Mouse (Mus musculus) kidney, adult 8-10 months (tissue): ENCODE results near the gene Ttll9.

ENCODE experiments used
- DNase-seq, 2 experiments: peaks; one replicate each; pipeline ENCODE4 v3.0.0; 2022

Ttll9 gene

DNA sequence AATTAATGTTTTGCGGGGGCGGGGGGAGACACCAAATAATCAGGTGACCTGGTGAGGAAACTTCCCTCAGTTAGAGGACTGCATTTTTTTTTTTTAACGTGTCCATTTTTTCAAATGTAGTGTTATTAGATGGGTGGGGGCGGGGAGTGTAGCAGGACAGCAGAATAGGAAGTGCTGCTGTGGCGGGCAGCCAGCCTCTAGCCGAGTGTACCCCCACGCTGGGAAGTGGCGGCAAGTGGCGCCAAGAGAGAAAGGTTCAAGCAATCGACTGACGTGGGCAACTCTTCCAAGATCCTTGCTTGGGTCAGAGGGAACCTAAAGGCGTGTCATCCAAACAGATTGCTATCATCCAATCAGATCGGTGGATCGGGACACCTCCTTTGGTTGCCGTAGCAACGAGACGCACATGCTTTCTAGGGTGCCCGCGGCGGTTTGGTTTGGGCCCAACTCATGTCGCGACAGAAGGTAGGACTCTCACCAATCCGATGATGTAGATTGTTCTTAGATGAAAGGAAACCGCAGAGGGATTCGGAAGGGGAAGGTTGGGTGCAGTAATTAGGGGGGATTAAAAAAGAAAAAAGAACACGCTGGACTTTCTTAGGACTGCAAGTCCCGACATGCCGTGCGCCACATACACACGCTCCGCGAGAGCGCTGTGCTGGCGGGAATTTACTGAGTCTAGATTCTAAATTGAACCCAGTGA lies at the start of gene Ttll9:
Gene Ttll9, plus strand, starts transcription at position 395 of the 703 bp plus-strand sequence.
- DNase-seq, result peak; percentile 83 to 89

DNA sequence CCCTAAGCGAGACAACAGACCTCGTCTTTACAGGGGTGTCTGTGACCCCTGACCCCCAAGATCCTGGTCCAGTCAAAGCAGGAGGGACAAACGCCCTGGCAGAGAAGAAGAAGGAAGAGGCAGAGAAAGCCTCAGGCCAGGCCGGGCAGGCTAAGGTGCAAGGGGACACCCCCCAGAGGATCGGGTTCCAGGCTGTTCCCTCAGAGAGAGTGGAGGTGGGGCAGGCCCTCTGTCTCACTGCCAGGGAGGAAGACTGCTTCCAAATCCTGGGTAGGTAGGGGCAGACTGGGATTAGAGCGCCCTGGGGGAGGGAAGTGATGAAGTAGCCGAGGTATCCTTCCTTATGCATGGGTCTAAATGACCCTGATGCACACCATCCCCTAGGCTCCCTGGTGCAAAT lies 48.8 kb upstream of the Ttll9 start:
- DNase-seq, result no peak

DNA sequence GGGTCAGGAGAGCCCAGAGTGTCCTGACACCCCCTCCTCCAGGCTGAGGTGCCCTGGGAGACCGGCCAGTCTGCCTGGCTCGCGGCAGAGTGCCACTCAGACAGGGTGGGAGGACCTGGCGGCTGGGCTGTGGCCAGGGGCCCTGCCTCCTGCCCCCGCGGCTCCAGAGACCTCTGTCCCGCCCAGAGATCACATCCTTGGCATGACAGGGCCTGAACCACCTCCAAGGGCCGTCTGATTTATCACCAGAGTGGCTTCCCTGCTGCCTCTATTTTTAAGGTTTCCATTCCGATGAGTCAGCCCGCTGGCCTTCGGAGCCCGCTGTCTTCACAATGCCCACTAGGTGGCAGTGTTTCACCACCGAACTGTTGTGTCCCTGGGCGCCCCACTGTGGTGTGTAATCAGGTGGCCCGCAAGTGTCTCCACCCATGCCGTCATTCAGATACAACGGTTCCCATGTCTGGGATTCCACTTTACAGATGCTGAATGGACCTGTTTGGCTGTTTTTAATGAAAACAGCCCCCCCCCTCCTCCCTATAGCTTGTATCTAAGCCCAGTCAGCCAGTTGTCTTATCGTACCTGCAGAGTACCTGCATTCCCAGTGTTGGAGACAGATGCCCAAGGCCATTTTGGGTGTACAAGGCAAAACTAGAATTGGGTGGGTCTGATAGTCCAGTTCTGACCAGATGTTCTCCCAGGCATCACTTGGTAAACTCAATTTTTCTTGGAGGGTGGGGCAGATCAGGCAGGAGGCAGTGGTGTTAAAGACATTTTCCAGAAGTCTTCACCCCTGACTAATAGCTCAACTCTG lies 47.8 kb upstream of the Ttll9 start:
- DNase-seq, result peak; percentile 65 to 85

DNA sequence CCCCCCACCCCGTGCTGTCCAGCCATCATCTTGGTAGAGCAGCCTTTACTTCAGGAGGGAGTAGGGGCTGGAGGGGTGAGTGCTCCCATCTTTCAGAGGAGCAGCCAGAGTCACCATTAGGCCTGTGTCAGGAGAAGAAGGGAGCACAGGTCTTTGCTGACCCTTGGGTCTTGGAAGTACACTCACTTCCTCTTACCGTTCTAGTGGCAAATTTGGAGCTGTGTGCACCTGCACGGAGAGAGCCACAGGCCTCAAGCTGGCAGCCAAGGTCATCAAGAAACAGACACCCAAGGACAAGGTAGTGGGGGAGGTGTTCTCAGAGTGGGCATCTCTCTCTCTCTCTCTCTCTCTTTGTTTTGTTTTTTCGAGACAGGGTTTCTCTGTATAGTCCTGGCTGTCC lies 46.8 kb upstream of the Ttll9 start:
- no peak for DNase-seq

DNA sequence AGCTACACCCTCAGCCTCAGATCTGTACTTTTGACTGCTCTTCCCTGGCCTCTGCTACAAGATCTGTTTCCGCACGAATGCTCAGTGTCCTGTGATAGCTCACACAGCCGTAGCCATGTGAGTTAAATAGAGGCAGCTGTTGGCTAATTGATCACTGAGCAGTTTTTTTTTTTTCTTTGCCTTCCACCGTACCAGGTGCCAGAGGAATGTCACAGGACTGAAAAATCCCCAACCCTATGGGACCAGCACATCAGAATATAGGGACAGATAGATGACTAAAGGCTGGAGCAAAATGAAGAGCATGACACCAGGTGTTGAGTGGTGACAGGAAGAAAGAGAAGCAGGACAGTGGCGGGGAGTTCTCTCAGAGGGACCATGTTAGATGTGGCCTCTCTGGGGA lies 46.2 kb upstream of the Ttll9 start:
- DNase-seq, result no peak

DNA sequence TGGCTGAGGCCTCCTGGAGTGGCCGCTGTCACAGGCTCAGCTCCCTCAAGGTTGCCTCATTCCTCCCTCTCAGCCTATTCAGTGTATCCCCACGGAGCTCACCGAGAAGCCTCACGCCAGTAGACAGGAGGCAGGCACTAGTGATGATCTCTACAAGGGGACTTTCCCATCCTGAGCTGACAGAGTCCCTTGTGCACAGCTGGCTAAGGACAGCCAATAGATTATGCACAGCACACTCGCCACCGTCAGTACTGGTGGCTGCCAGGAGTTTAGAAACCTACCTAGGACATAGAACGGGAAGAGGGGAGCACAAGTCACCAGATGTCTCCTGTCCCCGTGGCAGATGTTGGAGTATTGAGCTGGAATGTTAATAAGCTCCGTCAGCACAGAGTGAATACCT lies 44.6 kb upstream of the Ttll9 start:
- DNase-seq, result no peak

DNA sequence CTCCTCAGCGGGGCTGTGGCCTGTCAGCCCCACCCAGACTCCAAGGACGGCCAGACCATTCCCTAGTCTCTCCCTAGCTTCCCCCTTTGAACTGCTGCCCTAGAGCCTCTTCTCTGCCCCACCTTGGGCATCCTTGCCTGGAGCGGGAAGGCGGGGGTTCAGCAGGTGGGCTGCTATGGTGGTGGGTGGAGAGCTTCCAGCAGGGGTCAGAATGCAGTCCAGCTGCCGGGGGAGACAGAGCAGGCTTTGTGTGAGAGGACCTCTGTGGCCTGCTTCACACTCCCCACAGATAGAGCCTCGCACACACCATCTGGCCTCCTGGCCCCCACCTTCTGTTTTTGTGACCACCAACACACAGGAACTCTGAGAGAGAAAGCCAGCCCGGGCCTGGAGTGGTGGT lies 39.9 kb upstream of the Ttll9 start:
- no peak for DNase-seq

DNA sequence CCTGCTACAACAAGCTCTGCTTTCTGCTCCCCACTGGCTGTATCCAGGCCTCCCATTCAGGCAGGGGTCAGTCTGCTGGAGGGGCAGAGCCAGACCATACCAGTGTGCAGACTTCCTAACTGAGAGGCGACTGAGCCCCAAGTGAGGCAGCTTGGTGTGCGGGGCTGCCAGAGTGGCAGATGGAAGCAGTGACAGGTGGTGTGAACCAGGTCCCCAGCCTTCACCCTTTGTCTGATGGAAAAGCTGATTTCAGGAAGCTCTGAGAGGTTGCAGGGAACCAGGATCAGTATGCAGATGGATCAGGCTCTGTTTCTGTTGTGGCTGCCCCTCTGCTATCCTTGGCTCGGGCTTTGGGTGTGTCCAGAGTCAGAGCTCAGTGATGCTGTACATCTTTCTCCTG lies 38.7 kb upstream of the Ttll9 start:
- DNase-seq, result no peak

DNA sequence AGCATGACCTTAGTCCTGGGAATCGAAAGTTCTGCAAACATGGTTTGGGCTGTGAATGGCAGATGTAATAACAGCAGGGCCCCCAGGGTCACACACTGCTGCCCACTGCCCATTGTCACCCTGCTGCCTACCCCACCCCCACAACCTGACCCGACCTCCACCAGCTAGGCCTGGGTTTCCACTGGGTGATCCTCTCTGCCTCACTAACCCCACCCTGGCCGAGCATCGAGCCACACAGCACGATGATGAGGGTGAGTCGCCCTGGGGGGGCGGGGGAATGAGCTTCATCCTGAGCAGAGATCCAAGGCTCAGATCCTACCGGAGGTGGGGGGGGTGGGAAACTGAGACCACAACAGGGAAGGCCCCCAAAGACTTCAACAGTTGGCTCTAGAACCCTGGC lies 38.2 kb upstream of the Ttll9 start:
- DNase-seq, result no peak

DNA sequence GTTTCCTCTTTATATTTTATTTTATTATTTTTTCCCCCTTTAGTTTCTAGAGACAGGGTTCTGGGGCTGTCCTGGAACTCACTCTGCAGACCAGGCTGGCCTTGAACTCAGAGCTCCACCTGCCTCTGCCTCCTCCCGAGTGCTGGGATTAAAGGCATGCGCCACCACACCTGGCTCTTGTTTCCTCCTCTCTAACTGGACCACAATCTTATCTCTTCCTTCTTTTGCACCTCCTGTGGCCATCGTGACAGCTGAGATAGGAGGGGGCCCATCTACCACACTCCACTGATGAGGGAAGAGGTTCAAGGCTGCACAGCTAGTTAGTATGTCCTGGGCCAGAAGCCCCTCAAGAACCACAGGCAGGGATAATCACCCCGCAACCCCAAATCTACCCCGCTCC lies 37.7 kb upstream of the Ttll9 start:
- DNase-seq, result no peak

DNA sequence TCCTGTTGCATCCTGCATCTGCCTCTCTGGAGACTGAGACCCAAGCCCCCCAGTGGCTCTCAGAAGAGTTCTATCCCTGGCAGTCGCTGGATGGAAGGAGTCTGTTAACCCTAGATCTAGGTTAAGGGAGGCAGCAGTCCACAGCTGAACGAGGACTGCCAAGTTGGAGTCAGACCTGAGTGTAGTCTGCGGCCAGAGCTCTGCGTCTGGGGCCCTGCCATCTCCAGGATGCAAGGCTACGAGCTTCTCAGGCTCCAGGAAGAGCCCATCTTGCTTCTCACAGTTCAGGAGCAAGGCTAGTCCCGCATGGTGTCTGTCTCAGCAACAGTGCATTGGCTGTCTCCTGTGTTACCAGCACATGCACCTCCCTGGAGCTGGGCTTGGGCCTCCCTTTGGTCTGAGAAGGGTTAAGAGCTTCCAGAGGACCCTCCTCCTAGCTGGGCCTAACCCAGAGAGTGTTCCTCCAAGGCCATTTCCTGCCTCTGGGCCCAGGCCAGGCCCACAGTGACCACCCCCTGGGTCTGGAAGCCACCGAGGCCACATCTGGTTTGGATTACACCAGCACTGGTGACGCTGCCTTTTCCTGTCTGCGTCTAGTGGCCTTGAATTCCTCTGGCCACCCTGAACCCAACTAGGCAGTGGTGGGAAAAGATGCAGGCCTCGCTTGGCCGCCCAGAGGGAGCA lies 37.0 kb upstream of the Ttll9 start:
- peak; percentile 50 to 58 for DNase-seq

DNA sequence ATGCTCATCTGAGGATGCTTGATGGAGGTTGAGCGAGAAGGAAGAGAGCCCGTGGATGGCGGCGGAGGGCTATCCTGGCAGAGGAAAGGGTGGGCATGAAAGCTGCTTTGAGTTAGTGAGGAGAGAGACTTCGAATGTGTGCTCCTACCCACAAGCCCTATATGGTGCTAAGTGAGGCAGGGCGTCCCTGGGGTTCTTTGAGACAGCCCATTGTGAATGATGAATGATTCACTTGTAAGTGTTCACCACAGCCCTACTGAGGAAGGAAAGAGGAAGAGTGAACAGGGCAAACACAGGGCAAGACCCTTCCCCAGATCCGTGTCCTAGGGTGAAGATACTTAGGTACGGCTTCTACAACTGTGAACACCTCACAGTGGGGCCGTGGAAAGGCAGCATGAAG lies 35.4 kb upstream of the Ttll9 start:
- no peak for DNase-seq

DNA sequence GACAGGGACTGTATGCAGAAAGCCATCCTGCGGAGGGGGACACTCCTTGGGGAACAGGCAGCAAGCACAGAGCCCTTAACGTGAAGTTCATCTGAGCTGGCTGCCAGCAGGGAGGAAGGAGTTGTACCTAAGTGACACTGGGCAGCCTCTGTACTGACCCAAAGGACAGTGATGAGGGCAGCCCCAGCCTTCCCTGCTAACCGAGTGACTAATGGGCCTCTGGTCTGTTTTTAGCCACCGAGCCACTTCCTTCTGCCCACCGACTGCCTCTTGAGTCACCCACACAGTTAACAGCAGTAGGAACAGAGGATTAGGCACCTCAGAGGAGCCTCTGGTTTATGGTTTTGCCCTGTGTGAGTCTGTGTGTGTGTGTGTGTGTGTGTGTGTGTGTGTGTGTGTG lies 34.9 kb upstream of the Ttll9 start:
- DNase-seq, result no peak

DNA sequence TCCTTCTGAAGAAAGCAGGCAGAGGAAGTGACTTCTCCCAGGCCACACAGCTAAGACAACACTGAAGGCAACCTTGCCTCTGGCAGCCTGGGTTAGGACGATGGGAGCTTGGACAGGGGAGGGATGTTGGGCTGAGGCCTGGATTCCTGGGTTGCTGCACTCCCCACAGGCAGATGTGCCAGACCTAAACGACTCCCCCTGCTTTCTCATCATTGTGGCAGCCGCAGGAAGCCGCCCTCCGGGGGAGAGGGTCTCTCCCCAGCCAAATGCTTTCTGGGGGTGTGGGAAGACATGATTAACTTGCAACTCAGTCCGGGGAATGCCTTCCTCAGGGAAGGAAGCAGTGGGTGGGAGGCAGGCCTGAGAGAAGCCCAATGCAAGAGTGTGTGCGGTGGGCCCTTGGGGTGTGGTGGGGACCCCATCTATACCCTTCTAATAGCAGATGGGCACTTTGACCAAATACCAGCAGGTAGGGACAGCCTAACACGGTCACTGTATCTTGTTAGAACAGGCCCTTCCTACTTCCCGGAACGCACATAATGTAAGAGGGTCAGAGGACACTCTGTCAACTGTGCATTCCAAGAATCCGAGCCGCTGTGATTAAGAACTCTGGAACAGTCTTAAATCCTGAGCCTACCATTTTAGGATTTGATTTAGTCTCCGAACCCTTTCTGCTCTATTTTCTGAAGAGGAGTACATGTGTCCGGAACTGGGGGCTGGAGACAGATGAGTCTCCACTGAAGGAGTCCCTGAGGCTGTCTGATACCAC lies 33.9 kb upstream of the Ttll9 start:
- DNase-seq, result no peak

DNA sequence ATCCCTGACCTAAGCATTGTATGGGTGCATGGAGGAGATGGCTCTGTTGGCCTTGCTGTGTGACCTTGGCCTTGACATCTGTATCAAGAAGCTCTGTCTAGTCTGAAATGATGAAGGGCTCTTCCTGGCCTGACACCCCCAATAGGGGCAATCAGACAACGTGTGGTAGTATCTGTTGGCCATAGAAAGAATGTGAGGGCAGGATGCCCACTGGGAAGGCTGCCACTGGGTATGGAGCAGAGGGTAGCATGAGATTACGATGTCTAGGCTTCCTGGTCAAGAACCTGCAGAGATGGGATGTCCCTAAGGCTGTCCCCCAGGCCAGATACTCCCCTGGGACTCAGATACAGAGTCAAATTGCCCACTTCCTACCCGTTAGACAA lies 33.3 kb upstream of the Ttll9 start:
- no peak for DNase-seq

DNA sequence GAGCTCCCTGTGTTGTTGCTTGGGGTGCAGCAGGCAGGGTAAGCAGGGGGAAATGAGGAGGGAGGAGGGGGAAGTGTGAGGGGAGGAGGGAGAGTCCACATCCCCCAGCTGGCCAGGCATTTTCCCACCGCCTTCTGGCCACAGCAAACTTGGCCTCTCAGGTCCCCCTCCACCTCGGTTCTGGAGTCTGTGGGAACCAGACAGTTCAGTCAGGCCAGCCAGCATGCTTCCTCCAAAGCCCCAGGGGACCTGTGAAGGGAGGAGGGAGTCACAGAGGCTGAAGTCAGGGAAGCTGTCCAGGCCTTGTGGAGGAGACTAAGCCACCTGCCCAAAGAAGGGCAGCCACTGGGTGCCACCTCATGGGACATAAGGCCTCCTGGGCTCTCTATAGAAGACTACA lies 32.0 kb upstream of the Ttll9 start:
- peak in 1 of 2 experiments; percentile 31 for DNase-seq

DNA sequence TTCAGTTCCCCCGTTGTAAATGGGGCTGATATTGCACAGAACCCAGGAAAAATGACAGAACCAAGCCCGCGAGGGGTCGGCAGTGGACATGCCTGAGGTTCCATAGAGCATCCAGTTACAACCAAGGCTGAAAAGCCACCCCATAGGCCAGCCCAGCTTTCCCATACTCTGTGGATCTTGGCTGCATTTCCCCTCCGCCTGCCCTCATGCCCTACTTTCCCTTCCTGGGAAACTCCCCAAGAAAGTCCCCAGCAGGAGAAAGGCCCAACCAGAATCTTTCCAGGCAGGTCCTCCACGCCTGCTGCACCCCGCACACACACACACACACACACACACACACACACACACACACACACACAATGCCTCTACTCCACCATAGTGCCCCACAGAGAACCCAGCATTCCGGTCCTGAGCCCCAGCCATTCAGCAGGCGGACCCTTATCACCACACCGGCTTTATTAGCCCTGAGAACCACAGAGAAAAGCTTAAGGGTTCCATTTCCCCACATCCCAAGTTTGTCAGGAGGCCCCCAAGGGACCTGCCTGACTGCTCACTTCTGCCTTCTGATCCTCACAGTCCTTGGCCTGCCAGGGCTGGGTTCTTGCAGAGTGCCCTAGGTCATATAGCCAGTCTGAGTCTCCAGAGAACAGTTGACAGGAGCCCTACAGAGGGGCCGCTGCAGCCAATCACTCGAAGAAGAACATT lies 30.7 kb upstream of the Ttll9 start:
- DNase-seq, result no peak

DNA sequence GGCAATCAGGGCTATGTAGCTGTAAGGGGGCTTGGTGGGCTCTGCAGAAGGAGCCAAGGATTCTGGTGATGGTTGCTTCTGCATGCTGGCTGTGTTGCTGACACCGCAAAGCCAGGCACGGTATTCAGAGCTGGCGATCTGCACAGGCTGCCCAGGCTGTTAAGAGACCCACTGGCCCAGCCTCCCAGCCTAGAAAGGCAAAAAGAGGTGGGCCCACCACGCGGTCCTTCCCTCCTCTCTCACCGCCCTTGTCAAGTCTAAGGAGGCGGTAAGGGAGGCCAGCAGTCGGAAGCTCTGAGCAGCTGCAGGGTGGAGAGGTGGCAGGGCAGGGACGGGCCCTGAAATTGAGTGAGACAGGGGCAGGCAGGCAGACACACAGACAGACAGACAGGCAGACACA lies 29.2 kb upstream of the Ttll9 start, which contains the start of gene Foxs1:
Gene Foxs1, minus strand, starts transcription at position 161 of the 400 bp plus-strand sequence.
- no peak for DNase-seq

DNA sequence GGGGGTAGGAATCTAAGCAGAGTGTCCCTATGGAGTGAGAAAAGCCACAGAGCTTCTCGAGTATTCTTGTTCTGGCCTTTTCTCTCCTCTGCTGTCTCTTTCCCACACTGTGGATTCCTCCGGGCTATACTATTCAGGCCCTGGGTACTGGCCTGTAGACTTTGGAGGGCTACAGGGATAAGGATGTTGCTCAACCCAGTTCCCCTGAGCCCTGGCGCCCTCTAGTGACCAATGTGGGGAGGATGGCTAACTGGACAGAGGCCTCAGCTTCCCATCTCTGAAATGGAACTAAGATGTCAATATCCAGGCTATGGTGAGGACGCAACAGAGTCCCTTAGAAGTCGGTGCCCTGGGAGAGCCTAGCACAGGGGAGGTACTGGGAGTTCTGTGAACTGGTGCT lies 28.7 kb upstream of the Ttll9 start:
- peak in 1 of 2 experiments; percentile 53 for DNase-seq

DNA sequence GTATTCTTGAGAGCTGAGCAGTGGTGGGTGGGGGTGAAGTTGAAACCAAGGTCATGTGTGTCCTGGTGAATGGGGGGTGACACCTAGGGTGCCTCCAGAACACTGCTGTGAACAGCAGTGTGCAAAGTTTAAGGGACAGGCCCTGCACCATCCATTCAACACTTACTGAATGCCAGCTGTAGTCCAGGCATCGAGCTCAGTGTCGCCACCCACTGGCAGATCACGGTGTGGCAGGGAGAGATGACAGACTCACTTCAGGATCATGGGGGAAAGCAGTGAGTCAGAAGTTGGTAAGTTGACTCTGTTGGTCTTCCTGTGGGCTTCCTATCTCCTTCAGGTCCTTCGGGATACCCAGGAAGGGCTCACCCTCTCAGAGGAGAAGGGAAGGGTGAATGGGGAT lies 22.4 kb upstream of the Ttll9 start:
- DNase-seq, result peak in 1 of 2 experiments; percentile 56

DNA sequence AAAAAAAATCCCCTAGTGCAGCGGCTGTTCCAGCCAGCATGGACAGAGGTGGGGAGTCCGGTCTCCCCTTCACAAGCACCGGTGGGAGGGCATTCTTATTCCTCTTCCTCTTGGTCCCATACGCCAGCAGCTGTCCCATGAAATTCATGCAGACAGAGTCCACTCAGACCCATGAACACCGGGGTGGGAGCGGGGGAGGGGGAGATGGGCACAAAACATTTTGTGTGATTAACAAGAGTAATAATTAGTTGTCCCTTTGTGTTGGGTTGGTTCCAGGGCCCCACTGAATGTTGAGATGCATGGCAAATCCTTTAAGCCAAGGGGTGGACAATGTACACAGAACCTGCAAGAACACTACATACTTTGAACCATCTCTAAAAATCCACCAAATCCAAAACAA lies 21.2 kb upstream of the Ttll9 start:
- DNase-seq, result no peak

DNA sequence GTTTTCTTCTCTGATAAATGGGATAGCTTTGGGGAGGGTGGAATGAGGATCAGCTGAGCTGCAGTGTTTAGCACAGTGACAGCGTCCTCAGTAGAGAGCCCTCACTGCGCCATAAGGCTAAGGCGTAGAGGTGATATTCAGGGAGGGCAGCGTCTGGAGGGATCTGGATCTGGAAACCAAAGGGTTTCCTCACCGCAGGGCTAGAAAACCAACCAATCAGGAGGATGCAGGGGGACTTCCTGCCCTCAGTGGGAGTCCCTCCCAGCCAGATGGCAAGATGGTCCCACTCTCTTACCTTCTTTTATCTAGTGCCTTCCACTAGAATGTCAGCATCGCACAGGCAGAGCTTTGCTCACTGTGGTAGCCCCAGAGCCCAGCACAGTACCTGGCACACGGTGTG lies 20.5 kb upstream of the Ttll9 start:
- no peak for DNase-seq
